Mouse (Mus musculus) thymus, adult 2 months (tissue): ENCODE results near the gene Grip1.

Experiments
- CTCF ChIP-seq: fragments of 200-500 bp; IDR thresholded peaks from 2 replicates; pipeline ENCODE4 v1.5.1; 2012; ENCODE audit warnings: mild to moderate bottlenecking, control low read depth, low read length, moderate library complexity, borderline replicate concordance; ENCODE audit not compliant: control insufficient read depth, poor library complexity, insufficient read depth; ENCODE audit errors: extremely low read depth
- POLR2A ChIP-seq: fragments of 200-500 bp; IDR thresholded peaks from 2 replicates; pipeline ENCODE4 v1.6.1; 2012; ENCODE audit warnings: mild to moderate bottlenecking, low read length, control low read depth, moderate library complexity; ENCODE audit not compliant: control insufficient read depth, poor library complexity, insufficient read depth; ENCODE audit errors: extremely low read depth

GRCm38 (mm10) chr10:119979396-119979795 lies 525.8 kb downstream of the Grip1 start:
- TF ChIP-seq POLR2A (no peak), CTCF (no peak)
